Mouse (Mus musculus): Measurements from ENCODE around the gene Slc25a25. TPM values are rescaled to one million over a fixed set of nuclear protein-coding genes. Genes with fewer than 3 reads are reported as not detected.

The Slc25a25 gene
- polyA plus RNA-seq, 1 experiment = 16.6 TPM

- H3K27ac ChIP-seq (ENCODE audit: insufficient read depth, low read length) = peak overlapping the region; percentile 77
- TF ChIP-seq POLR2A (IDR thresholded peaks at IDR 0.05; ENCODE audit: low read depth, low read length) (no peak), CTCF (IDR thresholded peaks at IDR 0.05; ENCODE audit: borderline replicate concordance, insufficient read depth, low read length) (no peak)
- peaks cover 13% of the 10 kb centered on the region for H3K4me1 ChIP-seq (ENCODE audit: control insufficient read depth, insufficient read depth, low read length)
- H3K4me3 ChIP-seq (ENCODE audit: insufficient read depth, low read length) = no peak overlapping the region
Measured at GRCm38 (mm10) chr2:32436686-32437372, 14.4 kb downstream of the Slc25a25 start.

GRCm38 (mm10) chr2:32430701-32431676 is 20.3 kb downstream of the Slc25a25 start:
- Histone ChIP-seq H3K4me1 (ENCODE audit: control insufficient read depth, insufficient read depth, low read length) (peaks cover 7% of the 10 kb centered on the region), H3K27ac (ENCODE audit: insufficient read depth, low read length) (peak overlapping the region; percentile 42; the same call in 1 of the 2 replicates), H3K4me3 (ENCODE audit: insufficient read depth, low read length) (peak overlapping the region; percentile 39)
- TF ChIP-seq POLR2A (IDR thresholded peaks at IDR 0.05; ENCODE audit: low read depth, low read length) = peak; percentile 66
- TF ChIP-seq CTCF (IDR thresholded peaks at IDR 0.05; ENCODE audit: borderline replicate concordance, insufficient read depth, low read length) = no peak

GRCm38 (mm10) chr2:32429215-32429891 is 21.9 kb downstream of the Slc25a25 start:
- peaks cover 12% of the 10 kb centered on the region; the same call in 1 of the 2 replicates for H3K4me1 ChIP-seq (ENCODE audit: control insufficient read depth, insufficient read depth, low read length)
- no peak overlapping the region for H3K27ac ChIP-seq (ENCODE audit: insufficient read depth, low read length)
- TF ChIP-seq CTCF (IDR thresholded peaks at IDR 0.05; ENCODE audit: borderline replicate concordance, insufficient read depth, low read length) (no peak), POLR2A (IDR thresholded peaks at IDR 0.05; ENCODE audit: low read depth, low read length) (no peak)
- H3K4me3 ChIP-seq (ENCODE audit: insufficient read depth, low read length) = no peak overlapping the region

GRCm38 (mm10) chr2:32428262-32428722 is 23.0 kb downstream of the Slc25a25 start:
- no peak overlapping the region for H3K27ac ChIP-seq (ENCODE audit: insufficient read depth, low read length)
- peaks cover 13% of the 10 kb centered on the region; the same call in 1 of the 2 replicates for H3K4me1 ChIP-seq (ENCODE audit: control insufficient read depth, insufficient read depth, low read length)
- TF ChIP-seq CTCF (IDR thresholded peaks at IDR 0.05; ENCODE audit: borderline replicate concordance, insufficient read depth, low read length) (no peak), POLR2A (IDR thresholded peaks at IDR 0.05; ENCODE audit: low read depth, low read length) (no peak)
- H3K4me3 ChIP-seq (ENCODE audit: insufficient read depth, low read length) = no peak overlapping the region

- TF ChIP-seq POLR2A (IDR thresholded peaks at IDR 0.05; ENCODE audit: low read depth, low read length) = no peak
- no peak for TF ChIP-seq CTCF (IDR thresholded peaks at IDR 0.05; ENCODE audit: borderline replicate concordance, insufficient read depth, low read length)
- Histone ChIP-seq H3K27ac (ENCODE audit: insufficient read depth, low read length) (no peak overlapping the region), H3K4me1 (ENCODE audit: control insufficient read depth, insufficient read depth, low read length) (peaks cover 18% of the 10 kb centered on the region; the same call in 1 of the 2 replicates), H3K4me3 (ENCODE audit: insufficient read depth, low read length) (no peak overlapping the region)
Measured at GRCm38 (mm10) chr2:32427720-32428119, 23.5 kb downstream of the Slc25a25 start.

- Histone ChIP-seq H3K4me3 (ENCODE audit: insufficient read depth, low read length) (no peak overlapping the region), H3K4me1 (ENCODE audit: control insufficient read depth, insufficient read depth, low read length) (peaks cover 21% of the 10 kb centered on the region), H3K27ac (ENCODE audit: insufficient read depth, low read length) (no peak overlapping the region)
- no peak for TF ChIP-seq CTCF (IDR thresholded peaks at IDR 0.05; ENCODE audit: borderline replicate concordance, insufficient read depth, low read length)
- TF ChIP-seq POLR2A (IDR thresholded peaks at IDR 0.05; ENCODE audit: low read depth, low read length) = no peak
Measured at GRCm38 (mm10) chr2:32426141-32426540, 25.1 kb downstream of the Slc25a25 start.

- Histone ChIP-seq H3K4me1 (ENCODE audit: control insufficient read depth, insufficient read depth, low read length) (peaks cover 21% of the 10 kb centered on the region), H3K27ac (ENCODE audit: insufficient read depth, low read length) (peak overlapping the region; percentile 82; the same call in 1 of the 2 replicates), H3K4me3 (ENCODE audit: insufficient read depth, low read length) (no peak overlapping the region)
- no peak for TF ChIP-seq CTCF (IDR thresholded peaks at IDR 0.05; ENCODE audit: borderline replicate concordance, insufficient read depth, low read length)
- TF ChIP-seq POLR2A (IDR thresholded peaks at IDR 0.05; ENCODE audit: low read depth, low read length) = no peak
Measured at GRCm38 (mm10) chr2:32425568-32425967, 25.7 kb downstream of the Slc25a25 start.

GRCm38 (mm10) chr2:32424796-32425195 is 26.4 kb downstream of the Slc25a25 start:
- Histone ChIP-seq H3K27ac (ENCODE audit: insufficient read depth, low read length) (peak overlapping the region; percentile 82), H3K4me3 (ENCODE audit: insufficient read depth, low read length) (no peak overlapping the region), H3K4me1 (ENCODE audit: control insufficient read depth, insufficient read depth, low read length) (peaks cover 21% of the 10 kb centered on the region)
- no peak for TF ChIP-seq CTCF (IDR thresholded peaks at IDR 0.05; ENCODE audit: borderline replicate concordance, insufficient read depth, low read length)
- no peak for TF ChIP-seq POLR2A (IDR thresholded peaks at IDR 0.05; ENCODE audit: low read depth, low read length)

Data from embryonic fibroblast, embryonic 13.5 days (primary cell).